Mouse (Mus musculus): ENCODE measurements at regions not wholly inside any gene's neighbourhood (a gene's known extent, or its start where the extent isn't known, plus 50 kb on each side); places are given as distances from the start of the nearest gene placed in this dataset.
A peak's percentile ranks its signal among the peaks of the same experiment; 100 is the strongest.

DNA sequence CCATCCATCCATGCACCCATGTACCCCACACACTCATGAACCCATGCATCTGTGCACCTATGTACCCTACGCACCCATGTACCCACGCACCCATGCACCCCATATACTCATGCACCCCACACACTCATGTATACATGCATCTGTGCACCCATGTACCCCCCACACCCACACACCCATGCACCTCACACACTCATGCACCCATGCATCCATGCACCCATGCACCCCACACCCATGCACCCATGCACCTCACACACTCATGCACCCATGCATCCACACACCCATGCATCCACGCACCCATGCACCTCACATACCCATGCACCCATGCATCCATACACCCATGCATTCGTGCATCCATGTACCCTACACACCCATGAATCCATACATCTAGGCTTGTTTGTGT lies 63.6 kb downstream of the 4930564D02Rik start:
- DNase-seq (ENCODE audit: low spot score in 2 of 2), result no peak

GRCm38 (mm10) chr3:105131053-105131452 lies 64.4 kb downstream of the 4930564D02Rik start:
- no peak for DNase-seq (ENCODE audit: low spot score in 2 of 2)

GRCm38 (mm10) chr3:105133011-105133410 lies 66.4 kb downstream of the 4930564D02Rik start:
- DNase-seq (ENCODE audit: low spot score in 2 of 2), result no peak

GRCm38 (mm10) chr3:105141170-105141971 lies 74.7 kb downstream of the 4930564D02Rik start:
- no peak for DNase-seq (ENCODE audit: low spot score in 2 of 2)

- DNase-seq (ENCODE audit: low spot score in 2 of 2), result peak in 1 of 2 experiments; percentile 43
These were observed 76.0 kb downstream of the 4930564D02Rik start for GRCm38 (mm10) chr3:105142631-105143030.

- peak; percentile 4 to 21 for DNase-seq (ENCODE audit: low spot score in 2 of 2)
These were observed 85.0 kb downstream of the 4930564D02Rik start for GRCm38 (mm10) chr3:105151475-105152157.

DNA sequence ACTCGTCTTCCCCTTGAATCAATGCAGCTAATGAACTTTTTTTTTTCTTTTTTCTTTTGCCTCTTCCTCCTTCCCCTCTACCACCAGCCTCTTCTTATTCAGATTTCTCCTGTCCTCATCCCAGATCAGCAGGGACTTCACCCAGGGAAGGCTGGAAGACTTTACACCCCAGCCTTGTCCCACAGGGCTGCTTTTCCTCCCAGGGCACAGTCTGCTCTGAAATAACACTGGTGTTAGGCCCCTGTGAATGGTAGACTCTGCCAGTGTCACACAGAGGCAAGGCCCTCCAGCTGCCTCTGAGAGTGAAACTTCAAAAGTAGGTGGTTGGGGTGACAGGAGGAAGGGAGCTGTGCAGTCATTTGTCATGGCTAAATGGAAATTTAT lies 85.5 kb downstream of the 4930564D02Rik start:
- DNase-seq (ENCODE audit: low spot score in 2 of 2), result no peak

- DNase-seq (ENCODE audit: low spot score in 2 of 2), result no peak
These were observed 91.7 kb downstream of the 4930564D02Rik start for GRCm38 (mm10) chr3:105158376-105158775.

DNA sequence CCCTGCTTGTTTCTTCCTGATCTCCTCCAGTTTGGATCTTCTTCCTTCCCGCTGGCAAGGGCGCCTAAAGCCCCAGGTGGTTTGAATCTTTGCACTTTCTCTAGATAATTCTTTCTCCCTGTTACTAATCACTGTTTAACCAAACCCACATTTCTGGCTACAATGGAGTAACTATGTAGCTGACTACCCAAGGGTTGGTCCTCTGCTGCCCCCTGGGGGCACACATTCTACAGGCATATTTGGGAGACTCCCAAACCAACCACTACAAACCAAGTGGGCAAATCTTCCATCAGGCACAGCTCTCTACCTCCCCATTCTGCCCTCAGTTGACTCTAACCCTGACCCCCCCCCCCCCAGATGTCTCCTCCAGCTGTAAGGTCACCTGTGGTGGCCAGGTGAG lies 98.7 kb downstream of the 4930564D02Rik start:
- peak; percentile 67 to 71 for DNase-seq (ENCODE audit: low spot score in 2 of 2)

- no peak for DNase-seq (ENCODE audit: low spot score in 2 of 2)
These were observed 102.5 kb downstream of the 4930564D02Rik start for GRCm38 (mm10) chr3:105169117-105169516.

DNA sequence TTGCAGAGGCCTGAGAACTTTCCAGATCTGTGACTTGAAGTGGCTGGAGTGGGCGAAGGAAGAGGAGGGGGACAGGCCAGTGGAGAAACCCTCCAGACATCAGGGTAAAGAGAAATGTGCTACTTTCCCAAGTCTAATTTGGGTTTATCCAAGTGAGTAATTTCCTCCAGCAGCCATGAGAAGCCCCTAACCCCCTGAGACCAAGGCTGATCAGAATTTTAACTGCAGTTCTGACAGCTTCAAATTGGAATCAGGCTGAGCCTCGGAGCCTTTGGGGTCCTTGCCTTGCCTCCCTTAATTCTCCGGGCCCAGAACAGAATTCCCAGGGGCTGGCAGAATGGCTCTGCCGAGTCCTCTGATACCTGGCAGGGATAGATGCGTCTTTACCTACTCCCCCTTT lies 104.9 kb downstream of the 4930564D02Rik start:
- DNase-seq (ENCODE audit: low spot score in 2 of 2), result no peak

GRCm38 (mm10) chr3:105172054-105172453 lies 105.4 kb downstream of the 4930564D02Rik start:
- no peak for DNase-seq (ENCODE audit: low spot score in 2 of 2)

DNA sequence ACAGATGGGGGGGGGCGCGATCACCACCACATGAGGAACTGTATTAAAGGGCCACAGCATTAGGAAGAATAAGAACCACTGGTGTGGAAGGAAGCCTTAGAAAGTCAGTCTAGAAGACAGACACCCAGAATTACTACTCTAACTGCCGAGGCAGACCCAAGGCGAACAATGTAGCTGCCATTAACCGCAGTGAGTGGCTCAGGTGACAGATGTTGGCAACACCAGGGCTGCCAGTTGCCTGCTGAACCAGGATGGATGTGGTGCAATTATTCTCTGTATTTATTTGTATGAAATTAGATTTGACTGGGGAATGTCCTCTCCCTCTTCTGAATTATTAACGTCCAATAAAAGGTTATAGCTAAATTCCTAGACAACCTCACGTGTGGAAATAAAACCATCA lies 124.7 kb downstream of the 4930564D02Rik start:
- no peak for DNase-seq (ENCODE audit: low spot score in 2 of 2)

GRCm38 (mm10) chr3:105191830-105192229 lies 125.2 kb downstream of the 4930564D02Rik start:
- no peak for DNase-seq (ENCODE audit: low spot score in 2 of 2)

- no peak for DNase-seq (ENCODE audit: low spot score in 2 of 2)
These were observed 134.1 kb downstream of the 4930564D02Rik start for GRCm38 (mm10) chr3:105200735-105201134.

GRCm38 (mm10) chr3:105209164-105209563 lies 142.5 kb downstream of the 4930564D02Rik start:
- DNase-seq (ENCODE audit: low spot score in 2 of 2), result no peak

DNA sequence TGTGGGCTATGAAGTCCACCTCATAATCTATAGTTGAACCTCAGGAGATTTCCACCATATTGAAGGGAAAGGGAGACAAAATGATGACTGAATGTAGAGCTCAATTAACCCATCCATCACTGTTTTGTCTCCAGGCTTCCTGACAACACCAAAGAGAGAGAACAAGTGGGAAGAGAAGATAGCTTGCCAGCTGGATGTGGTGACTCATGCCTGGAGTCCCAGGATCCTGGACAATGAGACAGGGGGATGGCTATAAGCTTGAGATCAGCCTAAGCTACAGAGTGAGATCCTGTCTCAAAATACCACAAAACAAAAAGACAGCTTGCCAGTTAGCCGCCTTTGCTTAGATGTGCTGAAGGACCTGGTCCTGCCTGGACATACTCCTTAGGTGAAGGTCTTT lies 144.4 kb downstream of the 4930564D02Rik start:
- no peak for DNase-seq (ENCODE audit: low spot score in 2 of 2)

- DNase-seq (ENCODE audit: low spot score in 2 of 2), result no peak
These were observed 145.1 kb downstream of the 4930564D02Rik start for GRCm38 (mm10) chr3:105211726-105212125.

GRCm38 (mm10) chr3:105214867-105215266 lies 148.2 kb downstream of the 4930564D02Rik start:
- DNase-seq (ENCODE audit: low spot score in 2 of 2), result no peak

DNA sequence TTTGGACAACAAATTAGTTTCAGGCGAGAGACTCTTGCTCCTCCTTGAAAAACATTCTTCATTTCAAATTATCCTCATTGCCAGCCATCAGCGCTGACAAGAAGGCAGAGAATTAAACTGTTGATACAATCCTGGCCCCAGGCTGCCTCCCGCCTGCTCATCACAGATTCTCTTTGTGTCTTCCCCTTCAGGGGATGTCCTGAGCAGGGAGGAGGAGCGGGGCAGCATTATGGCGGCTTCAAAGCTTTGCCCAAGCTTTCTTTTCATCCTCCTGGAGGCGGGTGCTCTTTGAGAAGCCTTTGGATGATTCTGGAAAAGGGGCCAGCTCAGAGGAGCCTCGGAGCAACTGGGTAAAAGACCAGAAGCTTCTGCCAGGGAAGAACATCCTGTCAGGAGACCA lies 149.1 kb downstream of the 4930564D02Rik start:
- no peak for DNase-seq (ENCODE audit: low spot score in 2 of 2)

DNA sequence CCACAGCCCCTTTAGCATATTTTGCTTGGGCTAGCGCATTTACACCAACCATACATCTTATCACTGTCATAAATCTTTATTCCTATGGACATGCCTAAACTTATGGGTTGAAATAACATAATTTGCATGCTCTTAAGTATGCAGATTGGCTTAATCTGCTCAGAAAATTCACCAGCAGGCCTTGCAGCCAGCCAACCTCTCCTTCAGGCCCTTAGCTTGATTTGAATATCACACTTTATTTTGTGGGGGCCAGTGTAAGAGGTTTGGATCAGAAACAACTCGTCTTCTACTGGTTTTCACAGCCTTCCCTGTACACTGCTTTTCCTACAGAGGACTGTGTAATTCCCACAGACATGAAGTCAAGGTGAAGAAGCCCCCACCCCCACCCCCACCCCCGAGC lies 153.0 kb downstream of the 4930564D02Rik start:
- DNase-seq (ENCODE audit: low spot score in 2 of 2), result no peak

GRCm38 (mm10) chr3:105220641-105221040 lies 154.0 kb downstream of the 4930564D02Rik start:
- no peak for DNase-seq (ENCODE audit: low spot score in 2 of 2)

- no peak for DNase-seq (ENCODE audit: low spot score in 2 of 2)
These were observed 156.3 kb downstream of the 4930564D02Rik start for GRCm38 (mm10) chr3:105222925-105223324.

Data from urinary bladder, postnatal 36 days (tissue).